Mouse (Mus musculus) inflammation-experienced regulatory T-cells (primary cell): ENCODE data around the gene Kbtbd2. TPM values are rescaled to one million over a fixed set of nuclear protein-coding genes. Genes with fewer than 3 reads are reported as not detected.

ENCODE experiments used
- polyA plus RNA-seq, 2 experiments: library from polyadenylated mRNA; unstranded; fragments of 100-300 nt; shearing (Covaris generic); gene quantifications; one replicate each; pipeline ENCODE4 v1.2.1; 2017

Gene Kbtbd2
- 10 to 100 TPM; 61.3 to 73.0 TPM for polyA plus RNA-seq

DNA sequence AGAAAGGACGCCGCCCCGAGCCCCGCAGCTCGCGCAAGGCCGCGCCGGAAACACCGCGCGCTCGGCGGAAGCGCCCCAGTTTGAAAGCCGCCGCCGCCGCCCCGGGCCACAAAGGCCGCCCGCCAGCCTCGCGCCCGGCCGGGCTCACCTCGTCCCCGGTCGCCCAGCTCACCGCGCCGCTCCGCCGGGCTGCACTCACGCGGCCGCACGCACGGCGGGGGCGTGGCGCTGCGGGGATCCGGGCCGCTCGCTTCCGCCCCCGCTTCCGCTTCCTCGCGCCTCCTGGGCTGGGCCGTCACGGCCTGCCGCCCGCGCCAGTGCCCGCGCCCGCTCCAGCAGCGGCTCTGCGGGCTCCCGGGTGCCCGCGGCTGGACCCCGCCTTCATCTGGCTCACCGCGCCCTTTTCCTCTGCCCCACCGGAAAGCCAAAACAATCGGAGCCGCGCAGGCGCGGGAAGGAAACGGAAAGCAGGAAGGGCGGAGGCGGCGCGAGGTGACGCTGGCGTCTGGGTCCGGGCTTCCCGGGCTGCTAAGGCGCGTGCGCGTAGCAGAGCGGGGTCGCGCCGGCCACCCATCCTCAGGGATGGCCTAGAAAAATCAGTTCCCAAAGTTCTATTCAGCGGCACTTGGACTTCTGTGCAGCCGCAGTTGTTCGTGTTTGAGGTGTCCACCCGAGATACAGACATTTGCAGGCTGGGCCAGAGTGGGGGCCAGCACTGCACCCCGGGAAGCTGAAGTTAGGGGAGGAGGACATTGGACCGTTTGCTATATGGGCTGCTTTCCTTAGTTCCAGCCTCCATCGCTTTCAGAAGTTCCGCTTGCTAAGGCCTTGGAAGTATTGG, at the start of gene Kbtbd2:
Kbtbd2 (minus strand) TSS at position 503 of the 841 bp plus-strand sequence.

GRCm38 (mm10) chr6:56831697-56832406, 34.2 kb upstream of the Kbtbd2 start, which contains the start of gene Fkbp9:
Gene Fkbp9 (plus strand): TSS chr6:56832059.

Other genes starting within 250 kb of the Kbtbd2 start
- 1 to 10 TPM in 1 of 2 experiments, under 1 TPM in 1; 0.18 to 2.7 TPM for gene Pde1c, start 228.7 kb downstream of the Kbtbd2 start, polyA plus RNA-seq
- 100 to 1,000 TPM; 102 to 112 TPM for gene Lsm5, start 93.1 kb downstream of the Kbtbd2 start, polyA plus RNA-seq
- 10 to 100 TPM; 34.4 to 36.7 TPM for gene Avl9, start 82.9 kb downstream of the Kbtbd2 start, polyA plus RNA-seq
- under 1 TPM; 0.31 to 0.46 TPM for gene Fkbp9, start 34.2 kb upstream of the Kbtbd2 start, polyA plus RNA-seq
- gene Nt5c3, start 126.1 kb upstream of the Kbtbd2 start, polyA plus RNA-seq: 10 to 100 TPM; 80.5 to 80.7 TPM
- under 1 TPM; 0.07 to 0.22 TPM for gene Vmn1r4, start 126.2 kb upstream of the Kbtbd2 start, polyA plus RNA-seq
- gene Vmn1r5, start 172.5 kb upstream of the Kbtbd2 start, polyA plus RNA-seq: under 1 TPM; 0.08 to 0.32 TPM
- under 1 TPM in 1 of 2 experiments, not detected in 1; 0.42 TPM for gene Vmn1r6, start 199.4 kb upstream of the Kbtbd2 start, polyA plus RNA-seq
- gene Vmn1r7, start 227.5 kb upstream of the Kbtbd2 start, polyA plus RNA-seq: not detected
- gene Vmn1r8, start 234.5 kb upstream of the Kbtbd2 start, polyA plus RNA-seq: under 1 TPM in 1 of 2 experiments, not detected in 1; 0.29 TPM